Mouse (Mus musculus): ENCODE results near the gene Cox6b2. TPM values are rescaled to one million over a fixed set of nuclear protein-coding genes. Genes with fewer than 3 reads are reported as not detected.

The Cox6b2 gene
- polyA plus RNA-seq, 1 experiment from 2014 or later = 29.7 TPM

DNA sequence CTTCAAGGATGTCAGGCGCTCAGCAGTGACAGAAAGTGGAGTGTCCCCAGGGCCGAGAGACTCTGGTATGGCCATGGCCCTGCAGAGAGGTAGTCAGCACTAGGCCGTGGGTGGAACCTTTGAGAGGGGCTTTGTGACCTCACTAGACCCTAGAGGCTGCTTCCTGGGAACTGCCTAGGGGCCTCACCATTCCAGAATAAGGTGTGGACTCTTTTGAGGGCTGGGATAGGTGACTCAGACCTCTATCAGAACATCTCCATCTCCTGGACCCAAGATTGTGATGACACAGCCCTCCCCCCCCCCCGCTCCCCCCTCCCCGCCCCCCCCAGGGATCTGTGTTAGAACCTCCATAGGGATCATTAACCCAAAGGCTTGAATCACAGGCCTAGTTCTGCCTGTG, 18.3 kb upstream of the Cox6b2 start, which contains the start of gene Fam71e2:
Gene Fam71e2, minus strand, starts transcription at position 101 of the 400 bp plus-strand sequence.
- no peak within 1 kb of the TSS for H3K4me3 ChIP-seq (ENCODE audit: low read length)
- no peak within 1 kb of the TSS for H3K4me2 ChIP-seq (ENCODE audit: low read length)
- H3K4me1 ChIP-seq (ENCODE audit: control insufficient read depth, insufficient read depth, low read depth, low read length) = no peaks in the 10 kb centered on the region
- ATAC-seq = no peak
- 78% methylated on average over 4 of the region's 5 CpGs for WGBS
- H3K9ac ChIP-seq (ENCODE audit: low read depth, low read length) = no peak within 1 kb of the TSS
- no peaks in the 10 kb centered on the region for H3K9me3 ChIP-seq (ENCODE audit: control insufficient read depth, low read length)
- peaks cover 12% of the 10 kb centered on the region for H3K27me3 ChIP-seq (replicated peaks; ENCODE audit: control insufficient read depth, insufficient read depth, low read length)
- no peak within 1 kb of the TSS for H3K27ac ChIP-seq (ENCODE audit: low read depth, low read length)
- H3K36me3 ChIP-seq (ENCODE audit: control insufficient read depth, insufficient read depth, low read length) = no peaks in the 10 kb centered on the region

DNA sequence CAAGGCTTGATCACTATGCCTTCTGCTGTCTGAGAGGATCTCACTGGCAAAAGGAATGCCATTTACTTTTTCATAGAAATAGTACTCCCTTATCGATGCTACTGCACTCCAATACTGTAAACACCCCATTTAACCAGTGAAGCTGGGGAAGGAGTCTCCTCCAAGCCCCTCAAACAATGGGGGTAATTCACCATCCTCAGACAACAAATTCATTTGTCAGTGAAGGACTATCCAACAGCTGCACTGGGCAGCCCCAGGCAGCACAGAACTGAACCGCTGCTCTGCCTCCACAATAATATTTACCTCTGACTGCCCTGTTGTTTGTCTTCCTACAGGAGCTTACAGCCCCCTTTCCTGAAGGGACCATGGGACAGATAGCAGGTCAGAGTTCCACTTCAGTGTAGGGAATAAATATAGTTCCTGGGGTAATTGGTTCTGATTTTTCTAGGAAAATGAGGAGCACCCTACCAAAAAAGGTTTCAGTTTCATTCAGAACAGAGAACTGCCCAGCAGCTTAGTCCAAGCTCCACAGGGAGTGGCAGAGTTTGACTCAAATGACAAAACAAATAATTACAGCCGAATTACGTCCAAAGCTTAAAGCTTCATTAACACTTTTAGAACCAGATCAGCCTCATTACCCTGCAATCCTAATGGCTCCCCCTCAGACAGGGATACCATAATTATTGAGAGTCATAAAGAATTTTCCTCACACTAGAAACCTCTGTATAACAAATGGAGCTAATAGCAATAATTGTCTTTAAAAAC, 12.2 kb upstream of the Cox6b2 start:
- no peak for ATAC-seq
- no peak overlapping the region for H3K4me3 ChIP-seq (ENCODE audit: low read length)
- H3K4me2 ChIP-seq (ENCODE audit: low read length) = no peak overlapping the region
- no peaks in the 10 kb centered on the region for H3K4me1 ChIP-seq (ENCODE audit: control insufficient read depth, insufficient read depth, low read depth, low read length)
- no peaks in the 10 kb centered on the region for H3K36me3 ChIP-seq (ENCODE audit: control insufficient read depth, insufficient read depth, low read length)
- no peak overlapping the region for H3K27ac ChIP-seq (ENCODE audit: low read depth, low read length)
- no peaks in the 10 kb centered on the region for H3K9me3 ChIP-seq (ENCODE audit: control insufficient read depth, low read length)
- 18% methylated on average over 4 of the region's 4 CpGs for whole genome bisulfite sequencing
- H3K27me3 ChIP-seq (replicated peaks; ENCODE audit: control insufficient read depth, insufficient read depth, low read length) = no peaks in the 10 kb centered on the region
- H3K9ac ChIP-seq (ENCODE audit: low read depth, low read length) = no peak overlapping the region

- no peak for ATAC-seq
- H3K4me3 ChIP-seq (ENCODE audit: low read length) = no peak overlapping the region
- no peaks in the 10 kb centered on the region for H3K4me1 ChIP-seq (ENCODE audit: control insufficient read depth, insufficient read depth, low read depth, low read length)
- 28% methylated on average over 1 of the region's 1 CpGs for WGBS
- no peak overlapping the region for H3K27ac ChIP-seq (ENCODE audit: low read depth, low read length)
- H3K27me3 ChIP-seq (replicated peaks; ENCODE audit: control insufficient read depth, insufficient read depth, low read length) = no peaks in the 10 kb centered on the region
- no peak overlapping the region for H3K9ac ChIP-seq (ENCODE audit: low read depth, low read length)
- no peak overlapping the region for H3K4me2 ChIP-seq (ENCODE audit: low read length)
- H3K36me3 ChIP-seq (ENCODE audit: control insufficient read depth, insufficient read depth, low read length) = no peaks in the 10 kb centered on the region
- H3K9me3 ChIP-seq (ENCODE audit: control insufficient read depth, low read length) = no peaks in the 10 kb centered on the region
Measured at GRCm38 (mm10) chr7:4759670-4760069, 6.8 kb upstream of the Cox6b2 start.

DNA sequence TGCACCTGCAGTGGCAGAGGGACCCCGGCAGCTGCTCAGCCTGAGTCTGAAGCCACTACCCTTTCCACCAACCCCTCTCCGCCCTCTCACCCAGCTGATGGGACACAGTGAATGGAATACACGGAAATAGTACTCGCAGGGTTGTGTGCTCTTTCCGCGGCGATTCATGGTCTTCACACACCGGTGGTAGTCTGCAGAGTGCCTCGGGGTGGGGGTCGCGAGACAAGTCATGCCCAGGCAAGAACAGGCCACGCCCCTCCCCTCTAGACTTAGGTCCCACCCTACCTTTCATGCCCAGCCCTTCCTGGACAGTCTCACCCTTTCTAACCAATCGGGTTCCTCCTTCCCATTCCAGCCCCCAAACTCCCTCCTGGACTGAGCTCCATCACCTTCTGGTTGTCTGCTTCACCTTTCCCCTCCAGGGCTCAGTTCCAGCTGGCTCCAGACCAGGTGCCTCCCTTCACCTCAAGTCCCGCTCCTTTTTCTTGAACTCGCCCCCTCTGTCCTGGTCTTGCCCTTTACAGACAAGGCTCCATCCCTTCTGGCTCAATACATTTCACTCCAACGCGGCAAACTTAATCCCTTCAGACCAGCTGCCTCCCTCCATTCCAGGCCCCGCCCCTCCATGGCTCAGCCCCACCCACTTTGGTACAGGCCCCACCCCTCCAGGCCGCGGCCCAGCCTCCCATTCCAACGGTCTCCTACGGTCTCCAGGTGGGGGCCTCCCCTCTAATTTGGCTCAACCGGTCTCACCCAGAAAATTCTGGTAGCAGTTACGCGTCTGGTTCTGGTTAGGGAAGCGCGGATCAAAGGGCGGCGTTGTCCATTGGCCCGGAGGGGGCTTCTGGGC, 698 bp downstream of the Cox6b2 start:
- no peaks in the 10 kb centered on the region for H3K36me3 ChIP-seq (ENCODE audit: control insufficient read depth, insufficient read depth, low read length)
- peak; percentile 67 for ATAC-seq

DNA sequence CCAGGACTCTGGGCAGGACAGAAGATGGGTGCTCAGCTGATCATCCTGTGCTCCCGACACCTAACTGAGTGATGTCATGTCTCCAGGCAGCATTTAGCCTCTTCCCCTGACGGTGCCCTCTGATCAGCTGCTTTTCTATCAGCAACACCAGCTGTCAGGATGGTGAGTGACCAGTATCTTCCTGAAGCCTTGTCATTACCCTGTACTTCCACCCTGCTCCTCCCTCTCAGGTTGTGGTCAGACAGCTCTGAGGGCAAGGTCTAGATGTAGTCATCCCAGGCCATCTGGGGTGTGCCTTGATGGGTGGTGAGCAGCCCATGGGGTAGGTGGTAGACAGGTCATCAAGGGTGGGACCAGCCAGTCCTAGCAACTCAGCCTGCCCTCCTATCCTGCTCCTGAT, 3.7 kb downstream of the Cox6b2 start:
- Histone ChIP-seq H3K4me2 (ENCODE audit: low read length) (no peak overlapping the region), H3K4me3 (ENCODE audit: low read length) (no peak overlapping the region), H3K9me3 (ENCODE audit: control insufficient read depth, low read length) (no peaks in the 10 kb centered on the region), H3K27me3 (replicated peaks; ENCODE audit: control insufficient read depth, insufficient read depth, low read length) (no peaks in the 10 kb centered on the region), H3K36me3 (ENCODE audit: control insufficient read depth, insufficient read depth, low read length) (peaks cover 5% of the 10 kb centered on the region; the same call in 1 of the 2 replicates), H3K4me1 (ENCODE audit: control insufficient read depth, insufficient read depth, low read depth, low read length) (peaks cover 12% of the 10 kb centered on the region), H3K27ac (ENCODE audit: low read depth, low read length) (no peak overlapping the region), H3K9ac (ENCODE audit: low read depth, low read length) (no peak overlapping the region)
- 78% methylated on average over 2 of the region's 2 CpGs for WGBS
- ATAC-seq = no peak

More for the DNA sequence above, 698 bp downstream of the Cox6b2 start:
- Histone ChIP-seq H3K4me3 (ENCODE audit: low read length) (peak overlapping the region; percentile 43), H3K4me2 (ENCODE audit: low read length) (peak overlapping the region; percentile 65), H3K4me1 (ENCODE audit: control insufficient read depth, insufficient read depth, low read depth, low read length) (peaks cover 12% of the 10 kb centered on the region), H3K9me3 (ENCODE audit: control insufficient read depth, low read length) (no peaks in the 10 kb centered on the region), H3K9ac (ENCODE audit: low read depth, low read length) (peak overlapping the region; percentile 49), H3K27me3 (replicated peaks; ENCODE audit: control insufficient read depth, insufficient read depth, low read length) (no peaks in the 10 kb centered on the region), H3K27ac (ENCODE audit: low read depth, low read length) (no peak overlapping the region)
- WGBS = 3% methylated on average over 30 of the region's 30 CpGs

- Histone ChIP-seq H3K4me2 (ENCODE audit: low read length) (no peak overlapping the region), H3K4me1 (ENCODE audit: control insufficient read depth, insufficient read depth, low read depth, low read length) (peaks cover 12% of the 10 kb centered on the region), H3K9ac (ENCODE audit: low read depth, low read length) (no peak overlapping the region), H3K27ac (ENCODE audit: low read depth, low read length) (no peak overlapping the region), H3K36me3 (ENCODE audit: control insufficient read depth, insufficient read depth, low read length) (peaks cover 5% of the 10 kb centered on the region; the same call in 1 of the 2 replicates), H3K27me3 (replicated peaks; ENCODE audit: control insufficient read depth, insufficient read depth, low read length) (no peaks in the 10 kb centered on the region), H3K9me3 (ENCODE audit: control insufficient read depth, low read length) (no peaks in the 10 kb centered on the region), H3K4me3 (ENCODE audit: low read length) (no peak overlapping the region)
- no peak for ATAC-seq
- 78% methylated on average over 4 of the region's 4 CpGs for WGBS
Measured at GRCm38 (mm10) chr7:4748321-4748720, 4.6 kb downstream of the Cox6b2 start.

DNA sequence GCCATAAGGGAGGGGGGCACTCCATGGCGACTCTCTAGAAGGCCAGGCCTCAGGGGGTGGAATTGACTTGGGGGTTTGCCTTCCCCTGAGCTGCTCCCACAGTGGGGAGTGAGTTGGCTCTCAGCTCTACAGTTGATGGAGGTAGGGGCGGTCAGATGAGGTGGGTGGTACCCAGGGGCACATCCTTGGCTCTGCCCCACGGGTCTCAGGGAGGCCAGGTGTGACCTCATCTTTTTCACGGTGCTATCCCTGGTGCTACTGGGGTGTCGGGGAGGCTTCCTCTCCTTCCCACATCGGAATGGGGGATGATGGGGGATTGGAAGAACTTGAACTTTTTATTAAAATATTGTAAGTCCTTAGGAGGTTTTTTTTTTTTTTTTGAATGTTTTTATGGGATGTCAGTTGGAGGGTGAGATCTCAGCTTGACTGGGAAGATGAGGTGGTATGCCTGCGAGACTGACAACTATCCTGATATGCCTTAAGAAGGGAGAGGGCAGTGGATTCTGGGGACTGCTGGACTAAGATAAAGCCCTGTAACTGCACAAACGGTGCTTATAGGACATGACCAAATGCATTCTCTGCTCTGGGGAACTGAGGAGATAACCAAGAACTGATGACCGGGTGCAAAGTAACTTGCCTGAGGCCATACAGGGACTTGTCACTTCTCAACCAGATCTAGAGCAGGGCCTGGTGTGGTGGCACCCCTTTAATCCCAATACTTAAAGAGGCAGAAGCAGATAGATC, 5.6 kb downstream of the Cox6b2 start:
- Histone ChIP-seq H3K4me2 (ENCODE audit: low read length) (no peak overlapping the region), H3K4me1 (ENCODE audit: control insufficient read depth, insufficient read depth, low read depth, low read length) (peaks cover 12% of the 10 kb centered on the region), H3K9me3 (ENCODE audit: control insufficient read depth, low read length) (no peaks in the 10 kb centered on the region), H3K36me3 (ENCODE audit: control insufficient read depth, insufficient read depth, low read length) (peaks cover 5% of the 10 kb centered on the region; the same call in 1 of the 2 replicates), H3K4me3 (ENCODE audit: low read length) (no peak overlapping the region), H3K27me3 (replicated peaks; ENCODE audit: control insufficient read depth, insufficient read depth, low read length) (no peaks in the 10 kb centered on the region), H3K9ac (ENCODE audit: low read depth, low read length) (no peak overlapping the region), H3K27ac (ENCODE audit: low read depth, low read length) (no peak overlapping the region)
- no peak for ATAC-seq
- 78% methylated on average over 9 of the region's 9 CpGs for WGBS

DNA sequence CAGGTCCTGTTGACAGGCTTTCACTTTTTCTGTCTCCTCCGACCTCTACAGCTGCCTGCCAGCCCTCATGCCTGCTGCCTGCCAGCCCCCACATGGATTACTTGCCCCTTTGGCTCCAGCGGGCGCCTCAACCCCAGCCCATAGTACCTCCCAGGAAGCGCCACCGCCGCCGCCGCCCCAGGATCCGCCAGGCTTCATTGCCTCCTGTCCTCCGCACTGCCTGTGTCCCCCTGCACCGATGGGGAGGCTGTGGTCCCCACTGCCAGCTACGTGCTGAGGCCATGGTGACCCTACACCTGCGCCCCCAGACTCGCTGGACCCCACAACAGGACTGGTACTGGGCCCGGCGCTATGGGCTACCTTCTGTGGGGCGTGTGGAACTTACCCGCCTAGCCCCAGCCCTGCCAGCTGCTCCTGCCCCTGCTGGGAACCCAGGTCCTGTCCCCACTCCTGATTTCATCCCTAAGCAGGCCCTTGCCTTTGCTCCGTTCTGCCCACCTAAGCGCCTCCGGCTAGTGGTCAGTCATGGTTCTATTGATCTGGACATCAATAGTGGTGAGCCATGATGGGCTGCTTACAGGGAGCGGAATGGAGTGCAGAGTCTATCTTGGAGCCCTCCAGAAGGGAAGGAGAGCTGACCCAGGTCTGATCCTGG, 6.4 kb downstream of the Cox6b2 start:
- H3K4me1 ChIP-seq (ENCODE audit: control insufficient read depth, insufficient read depth, low read depth, low read length) = peaks cover 14% of the 10 kb centered on the region
- ATAC-seq = no peak
- no peak overlapping the region for H3K27ac ChIP-seq (ENCODE audit: low read depth, low read length)
- no peak overlapping the region for H3K4me3 ChIP-seq (ENCODE audit: low read length)
- H3K9ac ChIP-seq (ENCODE audit: low read depth, low read length) = no peak overlapping the region
- H3K36me3 ChIP-seq (ENCODE audit: control insufficient read depth, insufficient read depth, low read length) = peaks cover 5% of the 10 kb centered on the region; the same call in 1 of the 2 replicates
- H3K4me2 ChIP-seq (ENCODE audit: low read length) = no peak overlapping the region
- H3K9me3 ChIP-seq (ENCODE audit: control insufficient read depth, low read length) = no peaks in the 10 kb centered on the region
- 85% methylated on average over 22 of the region's 22 CpGs for WGBS
- no peaks in the 10 kb centered on the region for H3K27me3 ChIP-seq (replicated peaks; ENCODE audit: control insufficient read depth, insufficient read depth, low read length)
